Mouse (Mus musculus): ENCODE results near the gene 2310046K23Rik.
"Not testable (repeated sequence)": the region's sequence is repeated elsewhere in the genome, so short reads cannot be mapped to it uniquely, and the experiment has no call there.

Gene 2310046K23Rik

GRCm38 (mm10) chr3:92534411-92534810 is at the start of gene 2310046K23Rik:
Gene 2310046K23Rik, minus strand, starts transcription at chr3:92534511.
- no peak for DNase-seq (ENCODE audit: low spot score in 2 of 2)

- DNase-seq (ENCODE audit: low spot score in 2 of 2), result no peak
Observed at GRCm38 (mm10) chr3:92583164-92583826, 49.0 kb upstream of the 2310046K23Rik start.

DNA sequence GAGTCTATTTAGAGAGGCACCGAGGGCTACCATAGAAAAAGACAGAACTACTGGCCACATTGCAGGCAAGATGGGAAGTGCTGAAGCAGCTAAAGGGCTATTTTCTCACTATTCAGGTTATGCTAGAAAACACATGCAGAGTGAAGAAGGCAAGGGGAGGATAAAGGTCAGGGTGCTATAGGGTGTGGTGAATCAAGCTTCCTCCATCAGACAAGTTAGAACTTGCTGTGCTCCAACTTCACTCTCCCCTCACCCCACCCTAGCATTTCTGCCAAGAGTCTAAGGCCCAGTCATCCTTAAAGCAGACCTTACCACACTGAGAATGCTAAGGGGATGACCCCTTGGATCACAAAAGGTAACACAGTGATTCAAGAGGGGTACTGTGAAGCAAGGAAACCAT is 45.2 kb upstream of the 2310046K23Rik start:
- DNase-seq (ENCODE audit: low spot score in 2 of 2), result no peak

DNA sequence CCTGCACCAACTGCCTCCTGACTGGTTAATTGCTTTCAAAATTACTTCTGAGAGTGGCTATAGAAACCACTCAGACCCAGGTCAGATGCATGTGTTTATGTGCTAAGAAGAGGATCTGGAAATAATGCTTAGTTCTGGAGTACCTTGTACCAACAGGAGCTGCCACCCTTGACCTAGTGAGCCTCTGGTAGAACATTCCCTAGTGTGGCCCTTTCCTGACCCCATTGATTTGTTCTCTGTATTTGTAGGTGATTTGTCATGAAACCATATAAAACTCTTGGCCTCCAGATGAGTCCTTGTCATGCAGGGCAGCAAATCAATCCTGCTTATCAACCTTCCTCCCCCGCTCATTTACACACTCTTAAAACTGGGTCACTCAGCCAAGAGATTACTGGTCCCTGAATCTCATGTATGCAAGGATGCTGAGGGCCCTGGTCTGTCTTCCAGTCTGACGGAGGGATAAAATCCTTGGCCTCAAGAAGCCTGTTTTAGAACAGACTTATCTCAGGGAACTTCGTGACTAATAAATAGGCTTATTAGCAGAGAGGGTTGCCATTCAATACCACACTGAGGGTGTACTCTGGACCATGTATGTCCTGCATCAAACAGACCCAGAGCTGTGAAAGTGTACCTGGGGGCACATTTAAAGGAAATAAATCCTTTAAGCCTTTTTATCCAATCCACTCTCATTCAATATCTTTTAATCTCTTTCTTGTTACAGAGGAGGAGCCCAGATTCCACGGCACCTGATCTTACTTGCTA is 44.5 kb upstream of the 2310046K23Rik start:
- DNase-seq (ENCODE audit: low spot score in 2 of 2), result no peak

- no peak for DNase-seq (ENCODE audit: low spot score in 2 of 2)
Observed at GRCm38 (mm10) chr3:92573449-92574041, 39.2 kb upstream of the 2310046K23Rik start, which contains the start of gene Ivl. Gene Ivl, minus strand, starts transcription at chr3:92573735.

DNA sequence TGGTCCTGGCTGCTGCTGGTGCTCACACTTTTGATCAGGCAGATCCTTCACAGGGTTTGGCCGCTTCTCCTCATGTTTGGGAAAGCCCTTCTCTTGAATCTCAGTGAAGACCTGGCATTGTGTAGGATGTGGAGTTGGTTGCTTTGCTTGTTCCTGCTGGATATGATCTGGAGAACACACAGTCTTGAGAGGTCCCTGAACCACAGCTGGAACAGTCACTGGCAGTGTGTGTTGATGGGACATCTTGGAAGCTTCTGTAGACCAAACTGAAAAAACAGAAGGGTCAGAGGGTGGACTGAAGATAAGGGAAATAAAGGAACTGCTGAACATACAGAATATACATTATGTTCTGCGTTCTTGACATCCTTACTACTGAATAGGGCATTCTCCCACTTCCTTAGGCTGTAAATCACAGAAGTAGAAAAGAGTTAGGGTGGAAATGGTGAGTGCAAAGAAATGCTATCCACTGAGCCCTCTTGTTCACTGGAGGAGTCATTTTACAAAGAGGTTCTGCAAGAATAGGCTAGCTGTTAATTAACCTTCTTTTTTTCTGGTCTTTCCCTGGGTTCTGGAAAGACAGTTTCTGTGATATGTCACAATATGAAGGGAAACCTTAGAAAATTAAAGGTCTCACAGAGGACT is 38.3 kb upstream of the 2310046K23Rik start:
- DNase-seq (ENCODE audit: low spot score in 2 of 2), result no peak

GRCm38 (mm10) chr3:92568752-92569151 is 34.4 kb upstream of the 2310046K23Rik start:
- no peak for DNase-seq (ENCODE audit: low spot score in 2 of 2)

DNA sequence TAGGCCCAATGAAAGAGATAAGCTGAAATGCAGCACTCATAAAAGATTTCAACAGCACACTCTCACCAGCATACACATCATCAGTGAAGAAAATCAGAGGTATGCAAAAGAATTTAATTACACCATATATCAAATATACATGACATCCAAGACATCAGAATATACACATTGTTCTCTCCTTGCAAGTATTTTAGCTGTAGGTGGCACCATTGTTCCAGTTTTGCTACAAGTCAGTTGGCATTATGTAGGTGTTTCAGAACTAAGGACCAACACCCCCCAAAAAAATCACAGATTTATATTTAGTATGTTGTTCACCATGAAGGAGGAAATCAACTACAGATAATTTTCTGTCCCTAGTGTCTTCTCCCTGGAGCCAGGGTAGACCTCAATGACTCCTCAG is 31.1 kb upstream of the 2310046K23Rik start:
- no peak for DNase-seq (ENCODE audit: low spot score in 2 of 2)

GRCm38 (mm10) chr3:92512325-92512724 is 22.0 kb downstream of the 2310046K23Rik start:
- DNase-seq (ENCODE audit: low spot score in 2 of 2), result no peak

- no peak for DNase-seq (ENCODE audit: low spot score in 2 of 2)
Observed at GRCm38 (mm10) chr3:92510786-92511185, 23.5 kb downstream of the 2310046K23Rik start.

DNA sequence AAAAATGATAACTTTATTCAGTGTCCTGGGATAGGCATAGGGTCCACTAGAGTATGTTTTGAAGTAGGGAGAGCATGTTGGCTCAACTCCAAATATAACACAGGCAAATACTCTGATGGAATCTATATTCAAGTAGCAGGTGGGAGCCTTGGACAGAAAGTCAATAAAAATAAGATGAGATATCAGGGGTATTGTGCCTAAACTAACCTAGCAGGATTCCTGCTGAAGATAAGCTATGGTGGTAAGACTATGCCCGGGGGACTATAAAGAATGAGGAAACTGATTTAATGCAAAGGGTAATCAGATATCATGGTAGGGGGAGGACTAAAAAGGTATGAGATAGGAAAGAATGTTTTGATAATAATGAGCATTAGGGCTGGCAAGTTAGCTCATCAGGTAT is 26.1 kb downstream of the 2310046K23Rik start:
- no peak for DNase-seq (ENCODE audit: low spot score in 2 of 2)

- no peak for DNase-seq (ENCODE audit: low spot score in 2 of 2)
Observed at GRCm38 (mm10) chr3:92503528-92503927, 30.8 kb downstream of the 2310046K23Rik start.

DNA sequence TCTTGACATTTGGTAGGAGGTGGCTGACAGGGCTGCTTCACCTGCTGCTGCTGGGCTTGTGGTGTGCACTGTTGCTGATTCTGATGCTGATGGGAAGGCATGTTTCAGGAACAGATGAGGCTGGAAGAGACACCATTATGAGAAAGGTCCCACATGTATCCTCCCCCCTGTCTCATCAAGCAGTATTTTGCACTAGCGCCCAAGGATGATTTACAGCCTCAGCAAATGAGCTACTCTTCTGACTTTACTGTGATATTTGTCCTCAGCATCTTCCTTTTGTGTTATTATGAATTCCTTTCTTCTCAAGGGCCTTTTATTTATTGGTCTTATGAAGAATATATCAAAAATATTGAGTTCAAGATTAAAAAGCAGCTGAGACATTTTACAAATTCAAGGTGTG is 33.9 kb downstream of the 2310046K23Rik start, which contains the start of gene Sprr4:
Sprr4 (minus strand) TSS at position 101 of the 400 bp plus-strand sequence.
- no peak for DNase-seq (ENCODE audit: low spot score in 2 of 2)

DNA sequence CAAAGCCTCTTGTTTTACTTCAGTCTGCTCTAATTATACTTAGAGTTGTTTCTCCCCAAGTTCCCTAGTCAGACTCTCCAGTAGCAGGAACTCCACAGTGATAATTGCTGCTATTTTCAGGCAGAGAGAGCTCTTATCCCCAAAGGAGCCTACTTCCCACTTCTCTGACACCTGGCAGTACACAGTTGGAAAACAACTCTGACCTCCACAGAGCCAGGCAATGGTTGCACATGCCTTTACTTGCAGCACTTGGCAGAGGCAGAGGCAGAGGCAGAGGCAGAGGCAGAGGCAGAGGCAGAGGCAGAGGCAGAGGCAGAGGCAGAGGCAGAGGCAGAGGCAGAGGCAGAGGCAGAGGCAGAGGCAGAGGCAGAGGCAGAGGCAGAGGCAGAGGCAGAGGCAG is 44.0 kb downstream of the 2310046K23Rik start:
- DNase-seq (ENCODE audit: low spot score in 2 of 2), result not testable (repeated sequence)

DNA sequence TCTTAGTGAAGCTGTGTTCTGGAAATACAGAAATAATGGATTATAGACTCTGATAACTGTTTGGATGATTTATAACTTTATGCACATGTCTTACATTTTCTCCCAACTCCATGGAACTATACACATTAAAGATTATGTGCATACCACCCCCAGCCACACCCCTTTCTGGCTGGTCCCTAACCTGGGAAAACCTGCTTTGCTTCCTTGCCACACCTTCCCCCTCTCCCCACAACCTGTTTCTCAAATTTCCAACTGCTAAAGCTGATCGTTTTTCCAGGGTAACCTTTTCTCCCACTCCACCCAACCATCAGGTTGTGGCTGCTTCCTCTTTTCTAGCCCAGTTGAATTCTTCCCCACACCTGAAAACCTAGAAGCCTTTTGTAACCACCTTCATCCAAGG is 48.0 kb downstream of the 2310046K23Rik start:
- no peak for DNase-seq (ENCODE audit: low spot score in 2 of 2)

- DNase-seq (ENCODE audit: low spot score in 2 of 2), result no peak
Observed at GRCm38 (mm10) chr3:92485863-92486262, 48.4 kb downstream of the 2310046K23Rik start, which contains the start of gene Sprr1a. Gene Sprr1a, minus strand, starts transcription at chr3:92485895.
